Mouse (Mus musculus) left cerebral cortex, adult 18-20 months (tissue): ENCODE results near the gene Slc13a3. TPM values are rescaled to one million over a fixed set of nuclear protein-coding genes. Genes with fewer than 3 reads are reported as not detected.

ENCODE experiments used
- DNase-seq, 2 experiments: peaks; one replicate each; pipeline ENCODE4 v3.0.0; 2021 to 2022; ENCODE audit warnings: low spot score in 2 of 2, mixed read lengths in 1 of 2
- total RNA-seq, 2 experiments: library from RNA; stranded (reverse); gene quantifications; 2 replicates each; pipeline ENCODE4 v1.2.3; 2021

Slc13a3 gene
- total RNA-seq, 2 experiments from 2014 or later: 17.5 to 21.1 TPM

DNA sequence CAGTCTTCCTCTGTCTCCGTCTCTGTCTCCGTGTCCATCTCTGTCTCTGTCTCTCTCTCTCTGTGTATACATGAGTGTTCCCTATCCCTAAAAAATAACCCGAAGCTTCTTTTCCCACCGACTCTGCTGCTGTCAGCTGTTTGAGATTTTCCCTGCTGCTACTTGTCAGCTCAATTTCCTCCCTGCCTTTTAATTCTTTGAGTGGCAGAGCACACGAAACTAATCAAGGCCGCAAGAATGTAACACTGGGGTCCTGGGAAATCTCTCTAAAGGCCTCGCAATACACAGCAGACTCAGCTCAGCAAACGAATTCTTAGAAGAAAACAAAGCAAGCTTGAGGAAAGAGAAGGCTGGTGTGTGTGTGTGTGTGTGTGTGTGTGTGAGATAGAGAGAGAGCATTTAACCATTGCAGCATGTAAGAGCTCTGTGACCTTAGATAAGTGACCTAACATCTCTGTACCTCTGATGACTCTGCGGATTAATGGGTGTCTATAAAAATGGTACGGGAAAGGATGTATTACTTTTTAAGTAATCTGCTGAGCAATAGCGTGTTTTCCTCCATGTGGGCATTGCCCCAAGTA, 57.8 kb downstream of the Slc13a3 start:
- no peak for DNase-seq

DNA sequence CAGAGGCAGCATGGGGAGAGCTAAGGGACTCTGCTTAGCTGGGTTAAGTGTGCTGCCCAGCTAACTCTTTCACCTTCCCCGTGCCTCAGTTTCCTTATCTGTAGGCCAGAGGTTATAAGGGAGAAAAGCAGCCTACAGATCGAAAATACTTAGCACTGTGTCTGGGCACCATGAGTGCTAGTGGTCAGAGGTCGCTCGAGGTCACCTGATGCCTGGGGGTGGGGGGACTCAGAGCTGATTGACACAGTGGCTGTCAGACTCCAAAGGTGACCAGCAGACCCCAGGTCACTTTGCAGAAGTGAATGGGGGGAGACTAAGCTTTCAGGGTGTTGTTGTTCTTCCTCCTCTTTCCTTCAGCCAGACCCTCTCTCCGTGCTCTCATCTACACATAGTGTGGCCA, 58.7 kb downstream of the Slc13a3 start:
- DNase-seq: no peak

- DNase-seq: no peak
These were observed 59.1 kb downstream of the Slc13a3 start for GRCm38 (mm10) chr2:165413884-165414283.

GRCm38 (mm10) chr2:165407700-165408301, 65.2 kb downstream of the Slc13a3 start:
- DNase-seq: peak; percentile 83 to 91

- peak; percentile 61 to 77 for DNase-seq
These were observed 67.7 kb downstream of the Slc13a3 start for GRCm38 (mm10) chr2:165405351-165405750.

GRCm38 (mm10) chr2:165404951-165405350, 68.1 kb downstream of the Slc13a3 start:
- no peak for DNase-seq

- no peak for DNase-seq
These were observed 74.8 kb downstream of the Slc13a3 start for GRCm38 (mm10) chr2:165398164-165398785.

GRCm38 (mm10) chr2:165397502-165398163, 75.4 kb downstream of the Slc13a3 start:
- DNase-seq: no peak

DNA sequence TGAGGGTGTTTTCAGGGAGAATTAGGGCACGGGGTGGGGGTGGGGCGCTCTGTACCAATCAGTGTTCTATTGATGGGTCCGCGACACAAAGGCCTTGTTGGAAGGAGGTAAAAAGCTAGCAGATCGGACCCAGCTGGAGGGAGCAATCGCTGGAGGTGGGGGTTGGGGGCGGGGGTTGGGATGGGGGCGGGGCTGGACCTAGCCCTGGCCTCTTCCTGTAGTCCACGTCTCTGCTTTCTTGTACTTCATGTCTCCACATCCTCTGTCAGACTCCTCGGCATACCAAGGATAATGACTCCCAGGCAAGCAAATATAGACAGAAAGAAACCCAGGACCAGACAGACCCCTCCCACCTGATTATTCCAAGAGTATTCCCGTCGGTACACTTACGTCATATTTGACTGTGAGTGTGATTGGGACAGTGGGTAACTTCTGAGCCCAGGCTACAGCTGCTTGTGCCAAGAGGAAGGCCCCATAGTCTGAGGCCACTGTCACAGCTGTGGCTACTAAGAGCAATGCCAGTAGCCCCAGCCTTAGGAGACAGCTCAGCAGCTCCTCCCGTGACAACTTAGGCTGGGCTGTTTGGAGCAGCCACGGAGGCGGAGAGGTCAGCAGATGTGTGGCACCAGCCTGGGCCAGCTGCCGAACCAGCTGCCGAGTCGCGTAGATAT, 76.1 kb downstream of the Slc13a3 start:
- no peak for DNase-seq

GRCm38 (mm10) chr2:165392156-165392555, 80.9 kb downstream of the Slc13a3 start:
- peak in 1 of 2 experiments; percentile 24 for DNase-seq

GRCm38 (mm10) chr2:165391561-165391960, 81.5 kb downstream of the Slc13a3 start:
- DNase-seq: peak; percentile 50 to 65

- DNase-seq: no peak
These were observed 83.6 kb downstream of the Slc13a3 start for GRCm38 (mm10) chr2:165389299-165389952.

DNA sequence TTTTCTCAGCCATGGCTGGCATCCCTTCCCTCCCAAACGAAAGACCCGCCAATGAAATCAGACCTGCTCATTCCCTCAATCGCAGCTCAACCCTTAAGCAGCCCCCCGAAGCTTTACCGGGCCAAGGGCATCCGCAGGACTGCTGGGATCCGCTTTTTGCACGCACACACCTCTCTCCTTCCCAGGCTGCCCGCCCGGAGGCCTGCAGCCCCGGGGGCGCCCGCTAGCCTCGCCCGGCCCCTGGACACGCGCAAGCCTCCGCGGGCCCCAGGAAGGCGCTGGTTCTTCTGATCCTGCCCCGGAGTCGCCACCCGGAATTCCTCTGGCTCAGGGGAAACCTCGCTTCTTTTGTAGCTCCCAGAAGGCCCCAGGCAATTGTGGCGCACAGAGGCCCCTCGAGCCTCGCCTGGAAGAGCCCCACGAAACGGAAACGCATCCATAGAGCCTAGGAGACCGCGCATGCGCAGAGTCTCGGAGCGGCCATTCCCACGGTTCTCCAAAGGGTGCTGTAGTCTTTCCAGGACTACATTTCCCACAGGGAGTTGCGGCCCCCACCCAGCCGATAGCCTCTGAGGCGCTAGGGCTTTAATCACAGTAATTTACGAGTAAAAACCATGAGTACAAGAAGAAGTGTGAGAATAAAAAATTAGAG, 85.1 kb downstream of the Slc13a3 start, which contains the start of gene Zfp334:
Zfp334 (minus strand) TSS at position 416 of the 652 bp plus-strand sequence.
- DNase-seq: peak; percentile 96 to 97

DNA sequence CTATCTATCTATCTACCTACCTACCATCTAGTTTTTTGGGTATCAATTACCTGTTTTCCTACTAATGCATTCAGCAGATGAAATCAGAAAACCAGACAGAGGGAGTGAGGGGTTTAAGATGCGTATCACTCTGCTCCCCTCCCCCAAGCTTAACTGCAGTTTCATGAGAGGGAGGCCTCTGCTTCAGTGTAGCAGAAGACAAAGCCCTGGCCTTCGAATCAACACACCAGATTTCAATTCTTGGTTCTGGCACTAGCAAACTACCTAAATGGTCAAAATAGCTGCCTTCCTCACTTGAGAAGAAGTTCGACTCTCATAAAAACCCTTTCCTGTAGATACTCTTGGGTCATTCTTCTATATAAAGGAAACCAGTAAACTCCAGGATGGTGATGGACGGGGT, 85.7 kb downstream of the Slc13a3 start:
- no peak for DNase-seq

DNA sequence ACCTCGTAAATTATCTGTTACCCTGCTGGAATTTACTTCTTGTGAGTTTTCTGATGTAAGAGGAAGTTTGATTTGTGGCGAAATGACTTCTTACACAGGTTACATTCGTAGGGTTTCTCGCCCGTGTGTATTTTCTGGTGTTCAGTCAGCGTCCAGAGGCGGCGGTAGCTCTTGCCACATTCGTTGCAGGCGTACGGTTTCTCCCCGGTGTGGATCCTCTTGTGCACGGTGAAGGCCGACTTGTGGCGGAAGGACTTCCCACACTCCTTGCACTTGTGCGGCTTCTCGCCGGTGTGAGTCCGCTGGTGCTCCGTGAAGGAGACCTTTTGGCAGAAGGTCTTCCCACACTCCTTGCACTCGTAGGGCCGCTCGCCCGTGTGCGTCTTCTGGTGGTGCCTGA, 93.0 kb downstream of the Slc13a3 start:
- no peak for DNase-seq

DNA sequence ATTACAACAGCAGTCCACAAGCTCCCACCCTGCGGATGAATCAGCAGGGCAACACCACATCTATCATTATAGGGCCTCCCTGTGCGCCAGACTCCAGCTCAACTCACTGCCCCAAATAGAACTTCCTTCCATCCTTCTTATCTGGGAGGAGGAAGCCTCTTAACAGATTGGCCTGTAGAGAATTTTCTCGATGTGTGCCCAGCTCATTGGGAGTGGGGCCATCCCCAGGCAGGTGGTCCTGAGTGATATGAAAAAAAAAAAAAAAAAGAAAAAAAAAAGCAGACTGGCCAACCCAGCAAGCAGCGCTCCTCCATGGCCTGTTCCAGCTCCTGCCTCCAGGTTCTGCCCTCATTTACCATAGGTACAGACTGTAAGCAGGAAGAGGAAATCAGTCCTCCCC, 97.0 kb downstream of the Slc13a3 start:
- no peak for DNase-seq

DNA sequence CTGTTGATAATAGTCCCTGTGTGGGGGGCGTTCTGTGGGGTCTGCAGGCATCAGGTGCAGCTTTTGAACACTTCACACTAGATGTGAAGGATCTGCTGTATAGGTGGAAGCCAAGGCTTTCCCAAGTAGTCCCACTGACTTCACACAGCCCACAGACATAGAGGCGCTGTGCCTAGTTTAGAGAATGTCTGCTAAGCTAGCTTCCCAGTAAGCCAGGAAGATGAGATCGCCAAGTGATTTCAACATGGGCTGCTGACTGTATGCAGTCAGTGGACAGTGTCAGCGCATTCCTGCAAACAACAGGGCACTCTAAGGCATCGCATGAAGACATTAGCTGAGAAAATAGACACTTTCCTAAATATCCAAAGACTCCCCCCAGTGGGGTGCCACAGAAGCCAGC, 97.6 kb downstream of the Slc13a3 start:
- DNase-seq: no peak

- DNase-seq: no peak
These were observed 102.0 kb downstream of the Slc13a3 start for GRCm38 (mm10) chr2:165371066-165371465.

GRCm38 (mm10) chr2:165370348-165370747, 102.7 kb downstream of the Slc13a3 start:
- DNase-seq: no peak

- DNase-seq: no peak
These were observed 104.5 kb downstream of the Slc13a3 start, which contains the start of gene Zfp663 for GRCm38 (mm10) chr2:165368496-165368895. TSS of gene Zfp663 (minus strand) at chr2:165368729.
